Mouse (Mus musculus): ENCODE data around the gene Fbxw7.

GRCm38 (mm10) chr3:84867991-84868390 lies 52.9 kb downstream of the Fbxw7 start:
- TF ChIP-seq CTCF (conservative IDR thresholded peaks at IDR 0.05 in 1 of 2, IDR thresholded peaks at IDR 0.05 in 1 of 2; ENCODE audit: low read depth in 2 of 2, low read length in 2 of 2), result no peak
- no peak for TF ChIP-seq ZKSCAN1 (IDR thresholded peaks at IDR 0.05; ENCODE audit: borderline replicate concordance, low read depth, low read length)
- TF ChIP-seq POLR2A (IDR thresholded peaks at IDR 0.05; ENCODE audit: low read depth, low read length), result no peak
- TF ChIP-seq NRF1 (IDR thresholded peaks at IDR 0.05; ENCODE audit: low read depth, low read length), result no peak
- no peak for TF ChIP-seq MYC (IDR thresholded peaks at IDR 0.05; ENCODE audit: low read depth, low read length)
- TF ChIP-seq TCF12 (IDR thresholded peaks at IDR 0.05; ENCODE audit: low read depth, low read length), result no peak

Data from CH12.LX (cell line).